Mouse (Mus musculus): ENCODE measurements around the gene Itga1. TPM values are rescaled to one million over a fixed set of nuclear protein-coding genes. Genes with fewer than 3 reads are reported as not detected.

Gene Itga1
- total and polyA plus RNA-seq, 3 experiments: not detected

GRCm38 (mm10) chr13:115090069-115090976 is 11.4 kb downstream of the Itga1 start, which contains the start of gene Pelo:
Gene Pelo, minus strand, starts transcription at chr13:115090186.
- Histone ChIP-seq H3K9ac (ENCODE audit: control insufficient read depth, low read depth, low read length, poor library complexity, severe bottlenecking) (peak within 1 kb of the TSS; percentile 88), H3K36me3 (ENCODE audit: control insufficient read depth in 1 of 2, insufficient read depth in 2 of 2, low read length in 2 of 2) (peaks cover 7 to 15% of the 10 kb centered on the region in 2 experiments; a peak in 3 of 4 replicates), H3K27ac (ENCODE audit: control insufficient read depth, low read depth, low read length) (peak within 1 kb of the TSS; percentile 70), H3K4me3 (ENCODE audit: control insufficient read depth in 1 of 2, insufficient read depth in 1 of 2, low read depth in 2 of 2, low read length in 2 of 2) (peak within 1 kb of the TSS; percentile 67 to 93), H3K79me2 (ENCODE audit: control insufficient read depth, insufficient read depth, low read length, poor library complexity) (peaks cover 20% of the 10 kb centered on the region), H3K27me3 (ENCODE audit: control insufficient read depth in 1 of 2, insufficient read depth in 2 of 2, low read length in 2 of 2) (no peaks in the 10 kb centered on the region), H3K4me1 (ENCODE audit: control insufficient read depth in 1 of 2, insufficient read depth in 2 of 2, low read length in 2 of 2) (peaks cover 4 to 8% of the 10 kb centered on the region in 2 experiments; a peak in 2 of 4 replicates), H3K9me3 (replicated peaks; ENCODE audit: insufficient read depth, low read length) (no peaks in the 10 kb centered on the region)
- DNase-seq (ENCODE audit: low read depth, low spot score): peak; percentile 93
- TF ChIP-seq UBTF (IDR thresholded peaks at IDR 0.05; ENCODE audit: borderline replicate concordance, insufficient read depth, low read depth, low read length) (no peak), NRF1 (IDR thresholded peaks at IDR 0.05; ENCODE audit: insufficient read depth, low read depth, low read length, poor library complexity, severe bottlenecking) (peak; percentile 97), CHD1 (IDR thresholded peaks at IDR 0.05; ENCODE audit: low read depth, low read length) (peak; percentile 22; the same call in 1 of the 2 replicates), E2F4 (IDR thresholded peaks at IDR 0.05; ENCODE audit: borderline replicate concordance, low read depth, low read length) (peak; percentile 52; the same call in 1 of the 2 replicates), SIN3A (IDR thresholded peaks at IDR 0.05; ENCODE audit: low read length) (no peak), ZC3H11A (IDR thresholded peaks at IDR 0.05; ENCODE audit: low read depth, low read length) (no peak), MEF2A (IDR thresholded peaks at IDR 0.05; ENCODE audit: extremely low read depth, insufficient replicate concordance, low read depth, low read length, poor library complexity, severe bottlenecking) (no peak), SMC3 (IDR thresholded peaks at IDR 0.05; ENCODE audit: low read depth, low read length) (no peak), RCOR1 (IDR thresholded peaks at IDR 0.05; ENCODE audit: low read depth, low read length) (peak; percentile 39; the same call in 1 of the 2 replicates), ELF1 (IDR thresholded peaks at IDR 0.05; ENCODE audit: low read depth, low read length) (no peak), POLR2AphosphoS5 (IDR thresholded peaks at IDR 0.05; ENCODE audit: borderline replicate concordance, low read depth, low read length) (no peak), KAT2A (conservative IDR thresholded peaks at IDR 0.05; ENCODE audit: low read depth, low read length) (no peak), CTCF (IDR thresholded peaks at IDR 0.05 in 2 of 3, conservative IDR thresholded peaks at IDR 0.05 in 1 of 3; ENCODE audit: control insufficient read depth in 1 of 3, insufficient read depth in 1 of 3, low read depth in 2 of 3, low read length in 3 of 3, poor library complexity in 1 of 3, severe bottlenecking in 1 of 3) (no peak), NELFE (IDR thresholded peaks at IDR 0.05; ENCODE audit: low read depth, low read length) (peak; percentile 82), MAFK (IDR thresholded peaks at IDR 0.05; ENCODE audit: borderline replicate concordance, low read depth, low read length) (no peak), POLR2AphosphoS2 (IDR thresholded peaks at IDR 0.05; ENCODE audit: low read length) (peak; percentile 73; the same call in 1 of the 2 replicates), EP300 (IDR thresholded peaks at IDR 0.05; ENCODE audit: low read depth in 1 of 2, low read length in 2 of 2) (peak; percentile 63 to 64; a peak in 3 of 4 replicates), MYC (IDR thresholded peaks at IDR 0.05; ENCODE audit: low read depth, low read length) (no peak), ZMIZ1 (IDR thresholded peaks at IDR 0.05; ENCODE audit: low read depth, low read length) (peak; percentile 69; the same call in 1 of the 2 replicates), MXI1 (IDR thresholded peaks at IDR 0.05; ENCODE audit: low read depth, low read length) (peak; percentile 66), GABPA (IDR thresholded peaks at IDR 0.05; ENCODE audit: low read depth, low read length) (no peak), CHD2 (IDR thresholded peaks at IDR 0.05; ENCODE audit: low read length) (no peak), USF2 (IDR thresholded peaks at IDR 0.05; ENCODE audit: borderline replicate concordance in 1 of 2, insufficient read depth in 1 of 2, low read depth in 1 of 2, low read length in 2 of 2) (no peak), HCFC1 (IDR thresholded peaks at IDR 0.05; ENCODE audit: low read depth, low read length) (peak; percentile 76), TCF12 (IDR thresholded peaks at IDR 0.05; ENCODE audit: low read depth, low read length) (peak; percentile 69), BHLHE40 (IDR thresholded peaks at IDR 0.05; ENCODE audit: borderline replicate concordance, low read depth, low read length) (0 out of 2 replicates have a peak, but pooled peaks have one; percentile 21), GATA1 (IDR thresholded peaks at IDR 0.05; ENCODE audit: low read depth, low read length) (peak; percentile 71), ZKSCAN1 (IDR thresholded peaks at IDR 0.05; ENCODE audit: low read depth, low read length) (no peak), MAZ (IDR thresholded peaks at IDR 0.05; ENCODE audit: low read depth, low read length) (no peak), ZNF384 (IDR thresholded peaks at IDR 0.05; ENCODE audit: low read depth, low read length) (no peak), MAX (IDR thresholded peaks at IDR 0.05; ENCODE audit: low read length) (peak; percentile 17; the same call in 1 of the 2 replicates), MYB (IDR thresholded peaks at IDR 0.05; ENCODE audit: low read depth, low read length) (no peak), POLR2A (IDR thresholded peaks at IDR 0.05; ENCODE audit: control insufficient read depth in 1 of 2, insufficient read depth in 1 of 2, low read depth in 1 of 2, low read length in 2 of 2, poor library complexity in 1 of 2) (peak; percentile 77 to 88), JUND (IDR thresholded peaks at IDR 0.05; ENCODE audit: low read depth, low read length) (no peak)
